Mouse (Mus musculus): ENCODE results near the gene Bsdc1. TPM values are rescaled to one million over a fixed set of nuclear protein-coding genes. Genes with fewer than 3 reads are reported as not detected.

The Bsdc1 gene
- polyA plus RNA-seq (2015; fragmentation: Illumina TruSeq; extraction: RNeasy Lipid Tissue Mini Kit (QIAGEN cat#74804); ENCODE audit: low read depth, low replicate concordance): 50.2 TPM

DNA sequence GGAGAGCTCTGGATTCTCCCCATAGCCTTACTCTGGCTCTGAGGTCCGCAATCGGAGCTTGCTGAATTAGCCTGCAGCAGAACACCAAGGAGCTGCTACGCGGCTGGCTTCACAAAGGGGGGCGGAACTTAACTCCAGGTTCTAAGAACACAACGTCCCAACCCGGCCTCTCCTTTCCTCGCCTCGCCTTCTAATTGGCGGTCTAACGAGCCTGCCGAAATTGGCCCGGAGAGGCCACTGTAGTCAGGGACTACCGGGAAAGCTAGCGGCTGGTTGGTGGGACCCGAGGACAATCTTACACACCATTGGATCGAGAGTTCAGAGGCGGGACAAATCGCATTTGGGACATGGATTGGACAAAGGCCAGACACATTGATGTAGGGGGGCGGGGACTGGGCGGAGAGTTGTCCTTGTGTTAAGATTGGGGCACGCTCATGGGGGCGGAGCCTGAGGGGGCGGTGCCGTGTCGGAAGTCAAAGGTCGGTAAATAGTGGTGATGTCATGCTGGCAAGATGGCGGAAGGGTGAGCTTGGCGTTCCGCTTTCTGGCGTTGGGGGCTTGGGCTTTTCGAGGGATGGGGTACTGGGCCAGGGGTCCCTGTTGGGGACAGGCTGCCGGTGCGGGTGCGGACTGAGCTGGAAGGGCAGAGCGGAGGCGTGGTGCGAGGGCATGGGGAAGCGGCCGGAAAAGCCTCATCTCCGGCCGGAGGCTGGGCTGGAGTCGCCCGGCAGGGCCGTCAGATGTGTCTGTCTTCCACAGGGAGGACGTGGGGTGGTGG, at the start of gene Bsdc1:
Gene Bsdc1 (plus strand): TSS at position 399 of the 778 bp plus-strand sequence.

DNA sequence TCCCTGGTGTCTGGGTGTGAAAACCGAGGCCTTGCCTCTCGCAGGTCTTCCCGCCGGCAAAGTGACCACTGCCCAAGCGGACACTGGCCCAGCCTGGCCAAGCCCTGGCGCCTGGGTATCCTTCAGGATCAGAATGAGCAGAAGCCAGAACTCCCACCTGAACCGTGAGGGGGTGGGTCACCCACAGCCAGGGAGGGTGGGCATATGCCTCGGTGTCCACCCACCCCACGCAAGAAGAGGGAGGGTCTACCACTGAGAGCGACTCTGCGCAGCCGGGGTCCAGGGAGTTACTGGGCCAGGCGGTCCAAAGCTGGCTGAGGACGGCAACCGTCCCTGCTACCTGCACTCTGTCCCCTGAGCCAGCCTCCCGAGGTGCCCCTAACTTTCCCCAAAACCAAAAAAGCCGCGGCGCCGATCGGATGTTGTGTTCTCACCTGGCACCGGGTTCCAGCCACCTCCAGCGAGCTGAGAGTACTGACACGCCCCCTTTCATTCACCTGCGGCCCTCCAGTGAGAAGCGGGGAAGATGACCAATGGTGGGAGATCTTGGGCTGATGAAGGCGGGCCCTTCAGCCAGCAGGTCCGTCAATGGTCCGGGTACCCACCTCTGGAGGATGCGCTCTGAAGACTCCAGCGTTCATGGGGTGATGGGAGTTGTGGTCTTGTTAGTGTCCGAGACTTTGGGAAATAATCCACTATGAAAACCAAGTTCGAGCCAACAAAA, 20.9 kb upstream of the Bsdc1 start, which contains the start of gene Zbtb8b:
Gene Zbtb8b (minus strand): TSS at position 514 of the 724 bp plus-strand sequence.

DNA sequence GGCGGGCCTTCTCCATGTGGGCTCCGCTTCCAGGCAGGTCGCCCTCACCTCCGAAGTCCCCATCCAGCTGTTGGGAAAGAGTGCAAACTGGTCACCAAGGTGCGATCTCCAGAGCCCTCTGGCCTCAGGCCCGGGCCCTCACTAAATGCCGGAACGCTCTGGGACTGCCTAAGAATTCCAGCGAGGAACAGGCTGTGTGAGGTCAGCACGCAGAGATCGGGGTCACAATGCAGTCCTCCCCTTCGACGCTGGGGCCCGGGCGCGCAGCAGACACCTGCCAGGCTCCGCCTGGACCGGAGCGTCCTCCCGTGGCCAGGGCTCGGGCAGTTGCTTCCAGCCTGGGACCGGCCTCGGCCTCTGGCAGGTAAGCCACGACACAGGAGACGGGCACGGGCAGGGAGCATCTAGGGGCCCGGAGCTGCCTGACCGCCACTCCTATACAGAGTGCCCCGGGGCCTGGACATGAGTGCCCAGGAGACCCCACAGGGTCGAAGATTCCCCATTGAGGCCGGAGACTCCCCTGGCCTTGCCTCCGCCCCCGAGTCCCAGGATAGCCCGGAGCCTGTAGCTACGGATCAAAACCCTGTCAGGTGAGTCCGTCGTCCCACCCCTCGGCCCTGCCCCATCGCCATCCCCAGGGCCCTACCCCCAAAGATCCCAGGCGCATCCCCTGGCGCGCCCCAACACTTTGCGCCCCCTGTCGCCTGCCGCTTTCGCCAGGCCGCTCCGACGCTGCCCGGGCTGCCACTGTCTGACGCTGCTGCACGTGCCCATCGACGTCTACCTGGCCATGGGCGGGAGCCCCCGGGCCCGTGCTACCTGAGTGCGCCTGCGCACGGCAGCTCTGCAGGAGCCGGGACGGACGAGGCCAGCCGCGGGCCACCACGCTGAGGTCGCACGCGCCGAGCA, 29.8 kb downstream of the Bsdc1 start, which contains the start of the genes Tssk3 and Fam229a:
Gene Tssk3 (minus strand): TSS at position 51 of the 909 bp plus-strand sequence.
Gene Fam229a (plus strand): TSS at position 219 of the 909 bp plus-strand sequence.

DNA sequence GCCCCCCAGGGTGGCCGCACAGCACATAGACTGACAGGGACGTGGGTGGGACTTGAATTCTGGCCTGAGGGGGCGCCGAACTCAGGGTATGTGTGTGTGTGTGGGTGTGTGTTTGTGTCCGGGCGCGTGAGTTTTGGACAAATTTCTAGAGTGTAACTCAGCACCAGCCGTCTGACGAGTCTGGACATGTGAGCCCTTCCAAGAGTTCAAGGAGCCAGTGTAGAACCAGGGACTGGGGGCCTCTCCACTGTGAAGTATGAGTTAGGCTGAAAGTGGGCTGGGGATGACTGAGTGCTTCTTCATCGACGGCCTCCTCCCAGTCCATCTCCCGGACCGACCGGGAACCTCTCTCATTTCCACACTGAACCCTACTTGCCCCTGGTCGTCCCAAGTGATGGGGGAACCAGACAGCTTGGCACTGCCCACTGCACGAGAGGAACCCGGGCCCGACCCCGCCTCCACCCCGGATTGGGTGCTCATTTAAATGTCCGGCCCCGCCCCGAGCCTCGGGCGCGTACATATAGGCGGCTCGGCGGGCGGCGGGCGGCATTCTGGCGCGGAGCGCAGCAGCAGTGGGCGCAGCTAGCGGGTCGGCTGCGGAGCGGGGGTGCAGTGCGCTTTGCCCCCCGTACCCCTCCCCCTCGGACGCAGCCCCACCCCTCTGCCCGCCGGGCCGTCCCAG, 51.8 kb downstream of the Bsdc1 start, which contains the start of gene Marcksl1:
Gene Marcksl1 (plus strand): TSS at position 496 of the 682 bp plus-strand sequence.

Other genes with a start within 250 kb of the Bsdc1 start
- gene C77080, start 200.2 kb upstream of the Bsdc1 start, polyA plus RNA-seq (2015; fragmentation: Illumina TruSeq; extraction: RNeasy Lipid Tissue Mini Kit (QIAGEN cat#74804); ENCODE audit: low read depth, low replicate concordance): 7.9 TPM
- 1.3 TPM for gene Sync, start 174.0 kb upstream of the Bsdc1 start, polyA plus RNA-seq (2015; fragmentation: Illumina TruSeq; extraction: RNeasy Lipid Tissue Mini Kit (QIAGEN cat#74804); ENCODE audit: low read depth, low replicate concordance)
- gene Rbbp4, start 126.2 kb upstream of the Bsdc1 start, polyA plus RNA-seq (2015; fragmentation: Illumina TruSeq; extraction: RNeasy Lipid Tissue Mini Kit (QIAGEN cat#74804); ENCODE audit: low read depth, low replicate concordance): 91.6 TPM
- gene Zbtb8os, start 125.9 kb upstream of the Bsdc1 start, polyA plus RNA-seq (2015; fragmentation: Illumina TruSeq; extraction: RNeasy Lipid Tissue Mini Kit (QIAGEN cat#74804); ENCODE audit: low read depth, low replicate concordance): 37.3 TPM
- gene Zbtb8a, start 83.5 kb upstream of the Bsdc1 start, polyA plus RNA-seq (2015; fragmentation: Illumina TruSeq; extraction: RNeasy Lipid Tissue Mini Kit (QIAGEN cat#74804); ENCODE audit: low read depth, low replicate concordance): 6.8 TPM
- gene Zbtb8b, start 20.7 kb upstream of the Bsdc1 start, polyA plus RNA-seq (2015; fragmentation: Illumina TruSeq; extraction: RNeasy Lipid Tissue Mini Kit (QIAGEN cat#74804); ENCODE audit: low read depth, low replicate concordance): 3.6 TPM
- gene Tssk3, start 29.4 kb downstream of the Bsdc1 start, polyA plus RNA-seq (2015; fragmentation: Illumina TruSeq; extraction: RNeasy Lipid Tissue Mini Kit (QIAGEN cat#74804); ENCODE audit: low read depth, low replicate concordance): not detected
- gene Fam229a, start 29.6 kb downstream of the Bsdc1 start, polyA plus RNA-seq (2015; fragmentation: Illumina TruSeq; extraction: RNeasy Lipid Tissue Mini Kit (QIAGEN cat#74804); ENCODE audit: low read depth, low replicate concordance): not detected
- 72.9 TPM for gene Marcksl1, start 52.0 kb downstream of the Bsdc1 start, polyA plus RNA-seq (2015; fragmentation: Illumina TruSeq; extraction: RNeasy Lipid Tissue Mini Kit (QIAGEN cat#74804); ENCODE audit: low read depth, low replicate concordance)
- 38.9 TPM for gene Hdac1, start 81.1 kb downstream of the Bsdc1 start, polyA plus RNA-seq (2015; fragmentation: Illumina TruSeq; extraction: RNeasy Lipid Tissue Mini Kit (QIAGEN cat#74804); ENCODE audit: low read depth, low replicate concordance)
- 2.3 TPM for gene Lck, start 112.1 kb downstream of the Bsdc1 start, polyA plus RNA-seq (2015; fragmentation: Illumina TruSeq; extraction: RNeasy Lipid Tissue Mini Kit (QIAGEN cat#74804); ENCODE audit: low read depth, low replicate concordance)
- 1.2 TPM for gene Fam167b, start 117.0 kb downstream of the Bsdc1 start, polyA plus RNA-seq (2015; fragmentation: Illumina TruSeq; extraction: RNeasy Lipid Tissue Mini Kit (QIAGEN cat#74804); ENCODE audit: low read depth, low replicate concordance)
- gene Eif3i, start 139.1 kb downstream of the Bsdc1 start, polyA plus RNA-seq (2015; fragmentation: Illumina TruSeq; extraction: RNeasy Lipid Tissue Mini Kit (QIAGEN cat#74804); ENCODE audit: low read depth, low replicate concordance): 229 TPM
- 151 TPM for gene Tmem234, start 139.1 kb downstream of the Bsdc1 start, polyA plus RNA-seq (2015; fragmentation: Illumina TruSeq; extraction: RNeasy Lipid Tissue Mini Kit (QIAGEN cat#74804); ENCODE audit: low read depth, low replicate concordance)
- gene Dcdc2b, start 152.7 kb downstream of the Bsdc1 start, polyA plus RNA-seq (2015; fragmentation: Illumina TruSeq; extraction: RNeasy Lipid Tissue Mini Kit (QIAGEN cat#74804); ENCODE audit: low read depth, low replicate concordance): 5.6 TPM
- gene Iqcc, start 157.5 kb downstream of the Bsdc1 start, polyA plus RNA-seq (2015; fragmentation: Illumina TruSeq; extraction: RNeasy Lipid Tissue Mini Kit (QIAGEN cat#74804); ENCODE audit: low read depth, low replicate concordance): 33.5 TPM
- 55.4 TPM for gene Ccdc28b, start 162.4 kb downstream of the Bsdc1 start, polyA plus RNA-seq (2015; fragmentation: Illumina TruSeq; extraction: RNeasy Lipid Tissue Mini Kit (QIAGEN cat#74804); ENCODE audit: low read depth, low replicate concordance)
- gene Txlna, start 179.5 kb downstream of the Bsdc1 start, polyA plus RNA-seq (2015; fragmentation: Illumina TruSeq; extraction: RNeasy Lipid Tissue Mini Kit (QIAGEN cat#74804); ENCODE audit: low read depth, low replicate concordance): 33.5 TPM
- 45.4 TPM for gene Kpna6, start 211.2 kb downstream of the Bsdc1 start, polyA plus RNA-seq (2015; fragmentation: Illumina TruSeq; extraction: RNeasy Lipid Tissue Mini Kit (QIAGEN cat#74804); ENCODE audit: low read depth, low replicate concordance)
- 7.9 TPM for gene Tmem39b, start 235.3 kb downstream of the Bsdc1 start, polyA plus RNA-seq (2015; fragmentation: Illumina TruSeq; extraction: RNeasy Lipid Tissue Mini Kit (QIAGEN cat#74804); ENCODE audit: low read depth, low replicate concordance)

Data from brain, adult 10 weeks (tissue).